Mouse (Mus musculus): ENCODE measurements around the gene Prl2c3.
"Not testable (repeated sequence)": the region's sequence is repeated elsewhere in the genome, so short reads cannot be mapped to it uniquely, and the experiment has no call there.

GRCm38 (mm10) chr13:12769442-12770091 lies 30.3 kb downstream of the Prl2c3 start:
- TF ChIP-seq CTCF (IDR thresholded peaks at IDR 0.05; ENCODE audit: control insufficient read depth, insufficient read depth, insufficient replicate concordance, low read depth, low read length); POLR2A (IDR thresholded peaks at IDR 0.05; ENCODE audit: control insufficient read depth, low read depth, low read length): not testable (repeated sequence)
